Mouse (Mus musculus) lung, embryonic 15.5 days (tissue): ENCODE measurements at regions not wholly inside any gene's neighbourhood (a gene's known extent, or its start where the extent isn't known, plus 50 kb on each side); places are given as distances from the start of the nearest gene placed in this dataset.

Experiments
- ATAC-seq: fragments of 200-750 bp; cut with Nextera tagmentation; 2 replicates; pipeline ENCODE4 v1.8.0; 2017; ENCODE audit warnings: moderate number of reproducible peaks, borderline replicate concordance; ENCODE audit not compliant: low FRiP score, low TSS enrichment; ENCODE audit errors: extremely low read depth
- H3K27ac ChIP-seq: fragments of 300-500 bp; sonication (generic); 2 replicates; pipeline ENCODE4 v1.5.1; 2015; ENCODE audit warnings: moderate library complexity, mild to moderate bottlenecking, inconsistent platforms
- H3K27me3 ChIP-seq: fragments of 300-500 bp; sonication (generic); 2 replicates; pipeline ENCODE4 v1.6.1; 2015; ENCODE audit warnings: inconsistent platforms
- H3K36me3 ChIP-seq: fragments of 300-500 bp; sonication (generic); 2 replicates; pipeline ENCODE4 v1.6.1; 2015; ENCODE audit warnings: inconsistent platforms
- H3K4me1 ChIP-seq: fragments of 300-500 bp; sonication (generic); 2 replicates; pipeline ENCODE4 v1.6.1; 2015; ENCODE audit warnings: inconsistent platforms
- H3K4me2 ChIP-seq: fragments of 300-500 bp; sonication (generic); 2 replicates; pipeline ENCODE4 v1.6.1; 2015; ENCODE audit warnings: inconsistent platforms, mild to moderate bottlenecking, moderate library complexity
- H3K4me3 ChIP-seq: fragments of 300-500 bp; sonication (generic); 2 replicates; pipeline ENCODE4 v1.5.1; 2015; ENCODE audit warnings: mild to moderate bottlenecking, inconsistent platforms
- H3K9ac ChIP-seq: fragments of 300-500 bp; sonication (generic); 2 replicates; pipeline ENCODE4 v1.6.1; 2015; ENCODE audit warnings: inconsistent platforms
- H3K9me3 ChIP-seq: fragments of 300-500 bp; sonication (generic); 2 replicates; pipeline ENCODE4 v1.6.1; 2016; ENCODE audit warnings: inconsistent platforms
- WGBS: fragments of 180-500 bp; shearing (Covaris S2); methylation state at CpG from one replicate; pipeline ENCODE4 v1.1.7; 2015; 5-methylcytosine and 5-hydroxymethylcytosine counted together

DNA sequence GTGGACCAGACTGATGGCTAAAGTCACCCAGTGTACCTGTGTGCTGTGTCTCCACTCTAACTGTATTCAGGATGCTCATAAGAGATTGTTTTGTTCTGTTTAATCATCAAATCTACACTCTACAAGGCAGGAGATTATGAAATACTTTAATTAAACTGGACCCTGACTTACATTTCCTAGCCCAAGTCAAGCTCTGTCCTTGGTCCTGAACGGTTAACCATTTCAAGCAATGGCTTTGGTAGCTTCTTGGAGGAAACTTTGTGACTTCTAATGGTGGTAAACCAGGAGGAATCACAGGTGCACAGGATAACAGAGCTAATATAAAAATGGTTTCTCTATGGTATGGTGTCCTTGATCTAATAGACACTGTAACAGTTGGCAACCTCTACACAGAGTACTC, 370.4 kb downstream of the Nbas start:
- 50% methylated on average over 1 of the region's 1 CpGs for WGBS

More for the DNA sequence above, 370.4 kb downstream of the Nbas start:
- Histone ChIP-seq H3K4me1 (no peaks in the 10 kb centered on the region), H3K9ac (no peak overlapping the region), H3K9me3 (no peaks in the 10 kb centered on the region), H3K36me3 (no peaks in the 10 kb centered on the region), H3K4me3 (no peak overlapping the region), H3K4me2 (no peak overlapping the region), H3K27ac (no peak overlapping the region), H3K27me3 (no peaks in the 10 kb centered on the region)
- ATAC-seq: no peak
